Mouse (Mus musculus) stomach, embryonic 15.5 days (tissue): ENCODE data around the gene 1700113H08Rik. TPM values are rescaled to one million over a fixed set of nuclear protein-coding genes. Genes with fewer than 3 reads are reported as not detected.

Source experiments
- ATAC-seq: fragments of 200-750 bp; cut with Nextera tagmentation; 2 replicates; pipeline ENCODE4 v1.8.0; 2017; ENCODE audit warnings: low read depth, moderate number of reproducible peaks, moderate TSS enrichment; ENCODE audit not compliant: insufficient read depth, low FRiP score
- H3K27ac ChIP-seq: fragments of 300-500 bp; sonication (generic); 2 replicates; pipeline ENCODE4 v1.5.1; 2015; ENCODE audit warnings: mild to moderate bottlenecking, inconsistent platforms
- H3K27me3 ChIP-seq: fragments of 300-500 bp; sonication (generic); replicated peaks from 2 replicates; pipeline ENCODE4 v1.6.1; 2015; ENCODE audit warnings: inconsistent platforms
- H3K36me3 ChIP-seq: fragments of 300-500 bp; sonication (generic); 2 replicates; pipeline ENCODE4 v1.6.1; 2015; ENCODE audit warnings: inconsistent platforms
- H3K4me1 ChIP-seq: fragments of 300-500 bp; sonication (generic); 2 replicates; pipeline ENCODE4 v1.6.1; 2015; ENCODE audit warnings: inconsistent platforms
- H3K4me2 ChIP-seq: fragments of 300-500 bp; sonication (generic); 2 replicates; pipeline ENCODE4 v1.6.1; 2015; ENCODE audit warnings: mild to moderate bottlenecking, inconsistent platforms
- H3K4me3 ChIP-seq: fragments of 300-500 bp; sonication (generic); replicated peaks from 2 replicates; pipeline ENCODE4 v1.5.1; 2015; ENCODE audit warnings: inconsistent platforms
- H3K9ac ChIP-seq: fragments of 300-500 bp; sonication (generic); 2 replicates; pipeline ENCODE4 v1.6.1; 2015; ENCODE audit warnings: inconsistent platforms
- H3K9me3 ChIP-seq: fragments of 300-500 bp; sonication (generic); 2 replicates; pipeline ENCODE4 v1.6.1; 2016; ENCODE audit warnings: inconsistent platforms
- WGBS: fragments of 180-500 bp; shearing (Covaris S2); methylation state at CpG from one replicate; pipeline ENCODE4 v1.1.7; 2015; 5-methylcytosine and 5-hydroxymethylcytosine counted together
- polyA plus RNA-seq: library from polyadenylated mRNA; unstranded; fragments of >200 nt; fragmentation: Nextera tagmentation; extraction: Ambion mirVana; gene quantifications from 2 replicates; pipeline ENCODE4 v1.2.1, GENCODE M21; 2015

1700113H08Rik gene
- polyA plus RNA-seq, 1 experiment from 2014 or later, result 0.14 TPM

DNA sequence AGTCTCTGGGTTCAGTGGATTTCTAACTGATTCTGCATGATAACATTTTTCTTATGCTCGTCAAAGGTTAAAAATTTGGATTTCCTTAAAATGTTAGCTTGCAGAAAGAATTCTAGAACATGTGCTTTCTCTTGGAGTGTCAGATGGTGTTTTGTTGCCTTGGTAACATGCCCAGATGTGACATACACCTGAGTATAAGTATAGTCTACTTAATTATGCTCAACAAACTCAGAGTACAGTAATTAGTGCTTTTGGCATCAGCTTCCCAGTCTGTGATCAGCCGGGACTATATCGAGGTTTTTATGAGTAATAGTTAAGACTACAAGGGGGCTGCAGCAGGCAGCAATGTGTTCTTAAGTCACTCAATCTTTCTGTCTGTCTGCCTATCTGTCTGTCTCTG lies 53.1 kb downstream of the 1700113H08Rik start:
- no peak for ATAC-seq
- Histone ChIP-seq H3K4me2 (no peak overlapping the region), H3K4me1 (no peaks in the 10 kb centered on the region), H3K27ac (no peak overlapping the region), H3K9me3 (no peaks in the 10 kb centered on the region), H3K27me3 (no peaks in the 10 kb centered on the region), H3K9ac (no peak overlapping the region), H3K4me3 (no peak overlapping the region), H3K36me3 (no peaks in the 10 kb centered on the region)
- WGBS, result 82% methylated on average over 3 of the region's 3 CpGs

DNA sequence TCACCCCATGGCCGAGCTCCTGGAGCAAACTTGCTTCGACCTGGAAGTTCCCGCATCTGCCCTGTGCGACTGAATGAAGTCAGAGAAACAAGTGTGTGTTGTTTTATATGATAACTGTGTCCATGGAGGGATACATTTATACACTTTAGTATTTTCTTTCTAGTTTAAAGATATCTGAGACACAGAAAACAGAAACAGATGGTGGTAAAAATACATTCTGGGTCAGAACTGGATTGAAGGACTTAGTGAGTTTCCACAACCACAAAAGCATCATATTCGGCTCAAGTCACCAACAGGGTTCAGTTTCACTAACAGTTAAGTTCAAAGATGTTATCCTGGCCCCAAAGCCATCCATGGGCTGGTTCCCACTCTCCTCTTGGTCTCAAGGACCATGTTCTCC lies 67.2 kb downstream of the 1700113H08Rik start:
- H3K9ac ChIP-seq, result no peak overlapping the region
- no peaks in the 10 kb centered on the region for H3K27me3 ChIP-seq
- H3K4me1 ChIP-seq, result no peaks in the 10 kb centered on the region
- no peaks in the 10 kb centered on the region for H3K36me3 ChIP-seq
- no peaks in the 10 kb centered on the region for H3K9me3 ChIP-seq
- H3K4me3 ChIP-seq, result no peak overlapping the region
- H3K27ac ChIP-seq, result no peak overlapping the region
- no peak for ATAC-seq
- WGBS, result 85% methylated on average over 5 of the region's 5 CpGs
- H3K4me2 ChIP-seq, result no peak overlapping the region

DNA sequence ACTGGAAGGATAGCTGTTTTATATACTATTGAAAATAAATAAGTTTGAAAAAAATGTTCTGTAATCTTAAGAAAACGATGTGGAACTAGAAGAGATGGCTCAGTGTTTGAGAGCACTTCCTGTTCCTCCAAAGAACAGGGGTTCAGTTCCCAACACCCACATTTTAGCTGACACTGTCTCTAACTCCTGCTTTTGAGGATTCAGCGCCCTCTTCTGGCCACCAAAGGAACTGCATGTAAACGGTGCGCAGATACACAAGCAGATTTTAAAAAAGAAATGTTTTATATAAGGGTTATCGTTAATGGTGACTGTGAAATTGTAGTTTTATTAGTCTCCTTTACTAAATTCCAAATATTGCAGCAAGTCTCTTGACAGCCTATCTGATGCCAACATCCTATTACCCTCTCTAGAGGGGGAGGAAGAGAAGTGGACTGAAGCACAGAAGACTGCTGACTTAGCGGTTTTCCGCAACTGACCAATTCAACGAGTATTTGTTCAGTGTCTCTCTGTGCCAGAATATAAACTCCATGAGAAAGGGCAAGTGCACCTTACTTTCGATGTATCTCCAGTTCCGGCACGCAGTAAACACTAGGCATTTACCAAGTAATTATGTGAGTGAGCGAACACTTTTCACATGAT lies 68.5 kb downstream of the 1700113H08Rik start:
- Histone ChIP-seq H3K4me2 (no peak overlapping the region), H3K36me3 (no peaks in the 10 kb centered on the region), H3K27ac (no peak overlapping the region), H3K9me3 (no peaks in the 10 kb centered on the region), H3K27me3 (no peaks in the 10 kb centered on the region), H3K9ac (no peak overlapping the region), H3K4me3 (no peak overlapping the region), H3K4me1 (no peaks in the 10 kb centered on the region)
- ATAC-seq, result no peak
- WGBS, result 81% methylated on average over 12 of the region's 12 CpGs

DNA sequence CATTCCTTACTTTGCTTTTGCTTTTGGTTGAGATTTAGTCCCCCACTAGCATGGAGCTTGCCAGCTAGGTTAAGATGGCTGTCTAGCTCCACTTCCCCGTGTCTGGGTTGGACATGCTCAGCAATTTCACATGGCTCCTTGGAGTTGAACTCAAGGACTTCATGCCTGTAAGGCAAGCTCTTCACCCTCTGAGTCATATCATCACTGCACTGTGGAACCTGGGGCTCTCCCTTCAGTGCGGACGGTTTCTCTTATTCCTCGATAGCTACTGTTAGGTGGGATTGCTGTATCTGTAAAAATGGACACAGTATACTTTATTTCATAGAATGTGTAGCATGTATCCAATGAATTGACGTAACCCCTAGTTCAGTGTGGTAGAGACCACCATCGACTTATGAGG lies 93.2 kb downstream of the 1700113H08Rik start:
- no peak overlapping the region for H3K27ac ChIP-seq
- no peak for ATAC-seq
- WGBS, result 89% methylated on average over 6 of the region's 6 CpGs
- no peaks in the 10 kb centered on the region for H3K4me1 ChIP-seq
- no peak overlapping the region for H3K4me2 ChIP-seq
- H3K27me3 ChIP-seq, result no peaks in the 10 kb centered on the region
- H3K36me3 ChIP-seq, result no peaks in the 10 kb centered on the region
- no peaks in the 10 kb centered on the region for H3K9me3 ChIP-seq
- H3K4me3 ChIP-seq, result no peak overlapping the region
- no peak overlapping the region for H3K9ac ChIP-seq

DNA sequence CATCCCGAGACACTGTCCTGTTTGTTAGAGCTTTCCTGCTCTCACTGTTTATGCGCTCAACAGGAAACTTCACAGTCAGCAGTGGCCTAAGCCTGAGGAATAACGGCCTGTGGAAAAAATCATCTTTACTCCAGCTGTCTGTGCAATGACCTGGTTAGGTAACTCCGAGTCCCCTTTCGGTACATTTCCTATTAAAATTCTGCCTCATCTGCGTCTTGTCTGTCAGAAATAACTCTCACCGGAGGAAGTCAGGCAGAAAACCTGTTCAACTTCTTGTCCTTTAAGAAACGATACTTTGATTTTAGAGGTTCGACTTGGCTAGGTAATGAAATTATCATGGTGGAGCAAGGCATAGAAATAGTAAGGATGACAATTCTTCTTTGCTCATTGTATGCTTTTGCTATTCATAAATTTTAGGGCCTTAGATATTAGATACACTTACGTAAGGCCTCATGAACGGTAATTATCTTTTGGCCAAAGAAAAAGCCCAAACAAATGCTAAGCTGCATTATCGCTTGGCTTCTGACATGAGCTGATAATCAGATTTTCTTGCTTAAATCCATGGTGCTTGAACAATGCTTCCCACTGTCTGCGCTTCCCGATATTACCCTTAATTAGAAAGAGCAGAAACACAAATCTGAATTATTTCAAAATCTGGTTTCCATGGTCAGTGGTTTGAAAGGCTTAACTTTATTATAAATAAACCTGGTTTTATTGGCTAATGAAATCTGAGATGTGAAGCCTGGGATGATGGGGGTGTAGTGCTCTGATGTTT lies 96.1 kb downstream of the 1700113H08Rik start:
- WGBS, result 71% methylated on average over 14 of the region's 14 CpGs
- Histone ChIP-seq H3K9ac (no peak overlapping the region), H3K27me3 (no peaks in the 10 kb centered on the region), H3K27ac (no peak overlapping the region), H3K4me3 (no peak overlapping the region), H3K4me1 (no peaks in the 10 kb centered on the region), H3K9me3 (no peaks in the 10 kb centered on the region), H3K36me3 (no peaks in the 10 kb centered on the region), H3K4me2 (no peak overlapping the region)
- ATAC-seq, result no peak

DNA sequence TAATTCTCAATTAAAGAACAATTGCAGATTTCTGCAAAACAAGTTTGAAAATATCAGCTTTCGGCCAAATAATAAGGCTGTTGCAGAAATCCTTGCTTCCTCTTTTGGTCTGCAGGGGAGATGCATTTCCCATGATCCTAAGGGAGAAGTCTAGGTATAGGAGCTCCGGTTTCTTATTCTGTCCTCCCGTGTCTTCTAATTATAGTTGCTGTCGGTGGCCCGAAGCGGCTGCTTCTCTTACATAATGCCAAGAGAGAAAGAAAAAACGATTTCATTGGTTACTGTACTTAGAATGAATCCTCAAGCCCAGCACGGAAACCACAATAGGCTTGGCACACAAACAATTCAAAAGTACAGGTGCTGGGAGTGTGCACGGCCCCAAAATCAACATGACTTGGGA lies 101.9 kb downstream of the 1700113H08Rik start:
- Histone ChIP-seq H3K9ac (no peak overlapping the region), H3K4me3 (no peak overlapping the region), H3K4me2 (no peak overlapping the region), H3K9me3 (no peaks in the 10 kb centered on the region), H3K36me3 (no peaks in the 10 kb centered on the region), H3K27me3 (no peaks in the 10 kb centered on the region), H3K4me1 (no peaks in the 10 kb centered on the region), H3K27ac (no peak overlapping the region)
- peak; percentile 31 for ATAC-seq
- 65% methylated on average over 9 of the region's 9 CpGs for WGBS

DNA sequence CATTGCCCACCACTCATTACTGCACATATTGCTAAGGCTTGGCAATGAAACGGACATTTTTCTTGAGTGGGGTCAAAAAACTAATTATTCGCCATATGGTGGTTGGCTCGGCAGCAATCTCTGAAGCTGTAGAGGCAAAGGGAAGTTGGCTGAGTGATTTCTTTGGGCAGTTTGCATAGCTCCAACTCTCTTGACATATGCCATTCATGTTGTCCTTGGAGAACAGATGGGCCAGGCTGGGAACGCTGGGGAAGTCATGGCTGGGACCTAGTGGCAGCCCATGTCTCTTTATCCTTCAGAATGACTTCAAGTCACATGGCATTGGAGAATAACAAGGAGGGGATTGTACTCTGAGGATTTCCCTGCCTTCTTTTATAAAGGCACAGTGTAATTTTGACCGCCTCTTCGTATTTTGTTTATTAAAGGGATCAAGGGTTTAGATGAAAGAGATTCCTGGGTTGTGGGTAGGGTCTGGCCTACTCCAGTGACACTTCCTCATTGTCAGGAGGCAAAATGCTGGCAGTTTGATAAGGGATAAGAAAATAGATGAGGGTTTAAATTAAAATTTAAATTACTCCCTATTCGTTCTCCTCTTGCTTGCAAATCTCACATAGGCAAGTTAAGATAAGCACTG lies 138.4 kb downstream of the 1700113H08Rik start:
- WGBS, result 59% methylated on average over 7 of the region's 7 CpGs
- H3K4me2 ChIP-seq, result no peak overlapping the region
- no peak for ATAC-seq
- no peaks in the 10 kb centered on the region for H3K9me3 ChIP-seq
- no peaks in the 10 kb centered on the region for H3K27me3 ChIP-seq
- no peaks in the 10 kb centered on the region for H3K36me3 ChIP-seq
- no peaks in the 10 kb centered on the region for H3K4me1 ChIP-seq
- no peak overlapping the region for H3K27ac ChIP-seq
- H3K9ac ChIP-seq, result no peak overlapping the region
- no peak overlapping the region for H3K4me3 ChIP-seq

DNA sequence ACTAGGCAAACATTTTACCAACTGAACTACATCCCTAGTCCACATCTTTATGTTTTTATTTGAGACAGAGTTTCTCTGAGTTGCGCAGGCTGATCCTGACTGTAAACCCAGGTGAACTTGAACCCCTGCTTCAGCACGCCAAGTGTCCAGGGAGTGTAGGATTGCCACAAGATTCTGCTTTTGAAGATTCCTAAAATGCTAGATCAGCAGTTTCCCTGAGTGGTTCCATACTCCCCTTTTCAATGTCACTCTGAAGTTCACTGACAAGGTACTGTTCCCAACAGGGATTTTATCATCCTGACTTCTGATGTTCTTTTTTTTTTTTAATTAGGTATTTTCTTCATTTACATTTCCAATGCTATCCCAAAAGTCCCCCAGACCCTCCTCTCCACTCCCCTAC lies 140.9 kb downstream of the 1700113H08Rik start:
- H3K9me3 ChIP-seq, result no peaks in the 10 kb centered on the region
- H3K4me3 ChIP-seq, result no peak overlapping the region
- 86% methylated on average over 2 of the region's 2 CpGs for WGBS
- H3K9ac ChIP-seq, result no peak overlapping the region
- no peaks in the 10 kb centered on the region for H3K4me1 ChIP-seq
- H3K4me2 ChIP-seq, result no peak overlapping the region
- no peak for ATAC-seq
- H3K36me3 ChIP-seq, result no peaks in the 10 kb centered on the region
- no peak overlapping the region for H3K27ac ChIP-seq
- no peaks in the 10 kb centered on the region for H3K27me3 ChIP-seq

DNA sequence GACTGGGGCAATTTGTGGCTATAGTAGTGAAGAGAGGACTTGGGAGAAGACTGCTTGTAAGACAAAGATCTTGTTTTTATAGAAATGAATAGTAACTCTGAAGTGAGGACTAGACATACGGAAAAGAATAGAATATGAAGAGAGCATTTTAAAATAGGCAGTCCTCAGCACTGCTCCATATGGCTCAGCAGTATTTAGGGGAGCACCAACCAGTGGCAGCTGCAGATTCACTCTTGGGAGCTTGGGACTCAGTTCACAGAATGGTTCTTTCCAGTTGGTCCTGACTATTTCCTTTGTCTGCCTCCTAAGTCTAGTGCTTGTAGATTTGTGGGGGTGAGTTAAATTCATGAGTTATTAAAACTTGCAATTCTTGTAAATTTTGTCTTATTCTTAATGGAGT lies 151.6 kb downstream of the 1700113H08Rik start:
- WGBS, result 92% methylated on average over 1 of the region's 1 CpGs
- Histone ChIP-seq H3K9me3 (no peaks in the 10 kb centered on the region), H3K27ac (no peak overlapping the region), H3K4me1 (no peaks in the 10 kb centered on the region), H3K4me2 (no peak overlapping the region), H3K9ac (no peak overlapping the region), H3K36me3 (no peaks in the 10 kb centered on the region), H3K27me3 (no peaks in the 10 kb centered on the region), H3K4me3 (no peak overlapping the region)
- no peak for ATAC-seq

DNA sequence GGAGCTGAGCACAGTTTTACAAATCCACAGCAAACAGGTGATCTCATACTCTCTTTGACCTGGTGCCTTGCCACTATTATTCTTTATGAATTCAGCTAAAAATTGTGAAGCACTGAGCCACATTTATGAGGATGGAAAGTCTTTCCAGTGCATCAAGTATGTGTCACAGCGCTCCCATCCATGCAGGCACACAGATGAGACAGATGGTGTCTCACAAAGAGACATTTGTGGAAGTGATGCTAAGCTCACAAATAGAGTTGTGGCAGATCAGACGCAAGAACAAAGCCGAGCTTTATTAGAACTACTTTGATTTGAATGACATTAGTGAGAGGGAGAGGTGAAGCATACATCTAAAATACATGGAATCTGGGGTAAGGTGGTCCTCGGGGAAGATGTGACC lies 153.2 kb downstream of the 1700113H08Rik start:
- Histone ChIP-seq H3K9ac (no peak overlapping the region), H3K27ac (no peak overlapping the region), H3K4me3 (no peak overlapping the region), H3K4me2 (no peak overlapping the region), H3K27me3 (no peaks in the 10 kb centered on the region), H3K4me1 (no peaks in the 10 kb centered on the region), H3K36me3 (no peaks in the 10 kb centered on the region), H3K9me3 (no peaks in the 10 kb centered on the region)
- no peak for ATAC-seq
- 84% methylated on average over 4 of the region's 4 CpGs for WGBS

DNA sequence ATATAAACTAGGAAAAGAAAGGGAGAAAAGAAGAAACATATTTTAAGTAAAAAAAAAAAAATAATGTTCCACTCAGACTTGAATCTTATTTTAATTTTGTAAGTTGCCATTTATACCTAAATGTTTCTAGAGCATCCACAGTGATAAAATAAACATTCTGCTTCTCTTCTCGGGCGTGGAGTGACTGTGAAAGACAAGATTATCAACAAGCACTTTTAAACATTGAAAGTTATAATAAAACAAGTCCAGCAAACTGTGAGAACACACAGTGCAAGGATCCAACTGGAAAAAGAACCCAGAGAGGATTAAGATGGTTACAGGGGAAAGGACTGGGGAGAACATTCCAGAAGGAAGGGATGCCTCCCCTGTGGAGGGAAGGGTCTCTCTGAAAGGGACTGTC lies 155.0 kb downstream of the 1700113H08Rik start:
- Histone ChIP-seq H3K27me3 (no peaks in the 10 kb centered on the region), H3K9me3 (no peaks in the 10 kb centered on the region), H3K36me3 (no peaks in the 10 kb centered on the region), H3K4me3 (no peak overlapping the region), H3K27ac (no peak overlapping the region), H3K9ac (no peak overlapping the region), H3K4me1 (no peaks in the 10 kb centered on the region), H3K4me2 (no peak overlapping the region)
- WGBS, result 39% methylated on average over 2 of the region's 2 CpGs
- no peak for ATAC-seq

DNA sequence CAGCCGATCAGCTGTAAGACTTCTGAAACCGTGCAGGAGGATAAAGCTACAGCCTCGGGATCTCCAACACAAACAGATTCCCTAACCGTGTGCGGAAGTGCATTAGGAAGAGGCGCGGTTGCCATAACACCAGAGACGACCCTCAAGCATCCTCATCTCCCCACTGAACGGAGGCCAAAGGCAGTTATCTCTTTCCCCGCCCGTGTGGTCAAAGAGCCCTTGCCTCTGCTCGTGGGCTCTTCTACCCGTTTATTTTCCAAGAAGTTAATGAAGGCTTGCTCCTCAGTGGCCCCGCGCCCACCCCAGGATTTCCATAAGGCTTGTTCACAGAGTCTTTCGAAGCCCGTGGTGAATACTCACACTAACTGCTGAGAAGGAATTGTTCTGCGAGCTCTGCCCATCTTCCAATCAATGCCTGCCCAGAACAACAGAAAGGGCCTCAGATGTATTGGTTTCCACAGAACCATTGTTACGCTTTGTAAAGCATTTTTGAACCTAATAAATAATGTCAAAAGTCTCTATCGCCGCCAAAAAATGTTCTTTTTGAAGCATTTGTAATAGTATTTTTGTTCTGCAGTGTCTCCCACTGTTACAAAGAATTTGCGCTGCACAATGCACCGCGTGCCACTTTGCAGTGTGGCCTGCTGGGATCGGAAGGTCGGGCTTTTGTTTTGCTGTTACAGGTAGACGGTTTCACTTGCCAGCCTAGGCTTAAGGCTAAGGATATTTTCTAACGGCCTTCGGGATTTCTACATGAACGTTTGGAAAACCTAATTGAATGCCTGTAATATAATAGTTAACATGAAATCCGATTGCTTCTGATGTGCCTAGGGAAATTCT lies 172.4 kb downstream of the 1700113H08Rik start:
- no peak overlapping the region for H3K4me2 ChIP-seq
- H3K4me3 ChIP-seq, result no peak overlapping the region
- H3K9me3 ChIP-seq, result no peaks in the 10 kb centered on the region
- no peaks in the 10 kb centered on the region for H3K27me3 ChIP-seq
- ATAC-seq, result no peak
- H3K4me1 ChIP-seq, result no peaks in the 10 kb centered on the region
- WGBS, result 60% methylated on average over 31 of the region's 31 CpGs
- no peak overlapping the region for H3K27ac ChIP-seq
- H3K36me3 ChIP-seq, result no peaks in the 10 kb centered on the region
- no peak overlapping the region for H3K9ac ChIP-seq
